Mouse (Mus musculus) embryonic facial prominence, embryonic 11.5 days (tissue): ENCODE measurements at regions not wholly inside any gene's neighbourhood (a gene's known extent, or its start where the extent isn't known, plus 50 kb on each side); places are given as distances from the start of the nearest gene placed in this dataset.

Experiments
- ATAC-seq: fragments of 200-750 bp; cut with Nextera tagmentation; replicated peaks from 2 replicates; pipeline ENCODE4 v1.8.0; 2017; ENCODE audit warnings: low read depth; ENCODE audit not compliant: insufficient number of reproducible peaks, low FRiP score, low TSS enrichment
- DNase-seq: peaks from one replicate; pipeline ENCODE4 v3.0.0-alpha.2; 2015; ENCODE audit warnings: low spot score
- H3K27ac ChIP-seq: fragments of 300-500 bp; sonication (generic); replicated peaks from 2 replicates; pipeline ENCODE4 v1.5.1; 2014; ENCODE audit warnings: mild to moderate bottlenecking, low read depth, low read length, control low read depth
- H3K27me3 ChIP-seq: fragments of 300-500 bp; sonication (generic); 2 replicates; pipeline ENCODE4 v1.6.1; 2014; ENCODE audit warnings: mild to moderate bottlenecking, low read length, moderate library complexity, mixed read lengths; ENCODE audit not compliant: control insufficient read depth, insufficient read depth
- H3K36me3 ChIP-seq: fragments of 300-500 bp; sonication (generic); replicated peaks from 2 replicates; pipeline ENCODE4 v1.6.1; 2014; ENCODE audit warnings: low read depth, mild to moderate bottlenecking, low read length, moderate library complexity, mixed read lengths; ENCODE audit not compliant: control insufficient read depth, insufficient read depth
- H3K4me1 ChIP-seq: fragments of 300-500 bp; sonication (generic); 2 replicates; pipeline ENCODE4 v1.6.1; 2014; ENCODE audit warnings: low read length, mixed read lengths; ENCODE audit not compliant: control insufficient read depth, insufficient read depth
- H3K4me2 ChIP-seq: fragments of 300-500 bp; sonication (generic); 2 replicates; pipeline ENCODE4 v1.6.1; 2014; ENCODE audit warnings: low read depth, mild to moderate bottlenecking, control low read depth, low read length, moderate library complexity
- H3K4me3 ChIP-seq: fragments of 300-500 bp; sonication (generic); 2 replicates; pipeline ENCODE4 v1.5.1; 2014; ENCODE audit warnings: low read depth, low read length, control low read depth
- H3K9ac ChIP-seq: fragments of 300-500 bp; sonication (generic); replicated peaks from 2 replicates; pipeline ENCODE4 v1.6.1; 2014; ENCODE audit warnings: mild to moderate bottlenecking, control low read depth, low read length
- H3K9me3 ChIP-seq: fragments of 300-500 bp; sonication (generic); replicated peaks from 2 replicates; pipeline ENCODE4 v1.6.1; 2016; ENCODE audit warnings: mild to moderate bottlenecking, low read length, inconsistent platforms, mixed read lengths; ENCODE audit not compliant: control insufficient read depth
- WGBS: fragments of 180-500 bp; shearing (Covaris S2); extraction: QIAGEN DNeasy Blood & Tissue Kit; methylation state at CpG from one replicate; pipeline ENCODE4 v1.1.7; 2014; 5-methylcytosine and 5-hydroxymethylcytosine counted together

DNA sequence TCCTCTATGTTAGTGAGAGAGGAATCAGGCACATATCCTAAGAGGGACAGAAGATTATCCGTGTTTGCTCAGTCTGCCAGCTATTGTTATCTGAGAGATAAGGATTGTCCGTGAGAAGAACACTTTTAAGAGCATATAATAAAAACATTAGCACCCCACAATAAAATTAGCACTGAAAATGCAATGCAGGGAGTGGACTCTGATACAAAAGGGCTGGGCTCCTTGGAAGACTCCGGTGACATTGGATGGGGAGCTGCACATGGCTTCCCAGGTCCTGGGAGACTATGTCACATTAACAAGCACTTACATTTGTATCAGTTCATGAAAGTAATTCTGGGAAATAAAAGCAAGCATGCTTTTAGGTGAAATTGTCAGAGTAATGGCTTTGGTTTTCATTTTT lies 238.6 kb upstream of the Map3k1 start:
- WGBS: 82% methylated on average over 3 of the region's 3 CpGs
- Histone ChIP-seq H3K9ac (no peak overlapping the region), H3K4me2 (no peak overlapping the region), H3K36me3 (no peaks in the 10 kb centered on the region), H3K4me3 (no peak overlapping the region), H3K27ac (no peak overlapping the region), H3K4me1 (no peaks in the 10 kb centered on the region), H3K27me3 (no peaks in the 10 kb centered on the region), H3K9me3 (no peaks in the 10 kb centered on the region)
- DNase-seq: no peak
- no peak for ATAC-seq

DNA sequence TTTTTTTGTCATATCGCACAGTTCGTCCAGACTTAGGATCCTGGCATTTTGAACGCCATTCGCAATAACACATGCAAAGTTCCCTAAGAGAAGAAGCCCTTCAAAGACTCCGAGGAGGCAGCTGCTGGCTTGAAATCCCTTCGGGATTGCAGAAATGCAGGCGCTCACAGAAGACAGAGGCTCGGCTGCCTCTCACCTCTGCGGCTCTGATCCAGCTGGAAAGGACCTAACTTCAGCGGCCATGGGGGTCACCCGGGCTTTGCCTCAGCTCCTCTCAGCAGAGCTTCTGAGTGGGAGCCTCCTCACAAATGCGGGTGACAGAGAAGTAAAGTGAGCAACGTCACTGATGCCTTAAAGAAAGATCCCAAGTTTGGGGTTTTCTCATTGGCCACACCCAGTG lies 239.1 kb upstream of the Map3k1 start:
- DNase-seq: no peak
- no peak overlapping the region for H3K4me3 ChIP-seq
- H3K27ac ChIP-seq: no peak overlapping the region
- H3K36me3 ChIP-seq: no peaks in the 10 kb centered on the region
- no peaks in the 10 kb centered on the region for H3K9me3 ChIP-seq
- no peak overlapping the region for H3K4me2 ChIP-seq
- H3K4me1 ChIP-seq: no peaks in the 10 kb centered on the region
- H3K27me3 ChIP-seq: no peaks in the 10 kb centered on the region
- ATAC-seq: no peak
- H3K9ac ChIP-seq: no peak overlapping the region
- 73% methylated on average over 13 of the region's 13 CpGs for WGBS

DNA sequence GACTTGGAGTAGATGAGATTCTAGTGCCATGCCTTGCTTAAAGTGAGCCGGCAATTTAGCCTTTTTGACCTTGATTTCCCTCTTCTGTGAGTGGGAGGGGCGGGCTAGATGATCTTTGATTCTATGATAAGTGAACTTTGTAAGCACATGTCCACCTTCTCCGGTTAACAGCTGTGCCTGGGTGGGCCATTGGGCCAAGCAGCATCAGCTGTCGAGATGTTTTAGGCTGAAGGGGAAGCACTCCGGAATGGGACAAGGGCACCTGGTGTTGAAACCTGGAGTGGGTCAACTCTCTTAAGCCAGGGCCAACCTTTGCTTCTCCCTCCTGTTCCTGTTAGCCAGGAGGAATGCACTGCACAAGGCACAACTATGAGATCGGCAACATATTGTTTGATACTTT lies 239.5 kb upstream of the Map3k1 start:
- DNase-seq (no peak), ATAC-seq (no peak)
- Histone ChIP-seq H3K36me3 (no peaks in the 10 kb centered on the region), H3K9ac (no peak overlapping the region), H3K27ac (no peak overlapping the region), H3K9me3 (no peaks in the 10 kb centered on the region), H3K4me2 (no peak overlapping the region), H3K27me3 (no peaks in the 10 kb centered on the region), H3K4me3 (no peak overlapping the region), H3K4me1 (no peaks in the 10 kb centered on the region)
- WGBS: 83% methylated on average over 6 of the region's 6 CpGs

DNA sequence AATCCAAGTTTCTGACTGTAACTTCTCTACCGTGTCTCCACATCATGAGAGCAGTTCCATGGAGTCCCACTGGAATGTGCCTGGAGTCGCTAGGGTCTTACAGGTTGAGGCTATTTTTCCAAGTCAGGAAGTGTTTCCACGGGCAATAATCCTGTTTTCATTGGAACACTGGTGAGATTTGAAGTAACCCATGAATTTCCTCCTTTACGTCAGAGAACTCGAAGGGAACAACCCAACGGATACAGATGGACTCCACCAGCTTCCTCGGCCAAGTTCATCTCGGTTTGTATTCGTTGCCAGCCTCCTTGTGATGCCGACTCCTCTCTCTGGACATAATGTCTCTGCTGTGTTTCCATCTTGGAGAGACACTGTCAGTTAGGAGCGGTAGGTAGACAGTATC lies 237.4 kb upstream of the Ankrd55 start:
- no peaks in the 10 kb centered on the region for H3K9me3 ChIP-seq
- no peaks in the 10 kb centered on the region for H3K27me3 ChIP-seq
- ATAC-seq: no peak
- no peak overlapping the region for H3K4me2 ChIP-seq
- H3K4me3 ChIP-seq: no peak overlapping the region
- 93% methylated on average over 11 of the region's 11 CpGs for WGBS
- no peak overlapping the region for H3K27ac ChIP-seq
- H3K4me1 ChIP-seq: no peaks in the 10 kb centered on the region
- no peaks in the 10 kb centered on the region for H3K36me3 ChIP-seq
- no peak for DNase-seq
- H3K9ac ChIP-seq: no peak overlapping the region

DNA sequence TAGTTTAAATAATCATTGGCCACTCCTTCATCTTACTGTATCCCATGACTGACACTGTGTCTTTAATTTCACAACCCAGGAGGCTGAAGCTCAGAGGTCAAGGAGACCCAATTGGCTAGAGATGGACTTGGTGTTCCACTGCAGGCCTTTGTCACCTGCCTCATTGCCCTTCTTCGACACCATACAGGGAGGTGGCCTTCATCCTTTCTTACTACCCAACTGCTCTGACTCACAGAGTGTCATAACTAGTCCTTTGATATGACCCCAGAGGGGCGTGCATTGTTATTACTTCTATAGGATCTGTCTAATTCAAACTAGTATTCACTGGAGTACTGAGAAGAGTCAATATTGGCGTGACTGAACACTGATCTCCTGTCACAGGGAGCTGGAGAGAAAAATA lies 236.2 kb upstream of the Ankrd55 start:
- H3K27ac ChIP-seq: no peak overlapping the region
- ATAC-seq (no peak), DNase-seq (no peak)
- H3K4me2 ChIP-seq: no peak overlapping the region
- H3K9ac ChIP-seq: no peak overlapping the region
- no peak overlapping the region for H3K4me3 ChIP-seq
- H3K27me3 ChIP-seq: no peaks in the 10 kb centered on the region
- no peaks in the 10 kb centered on the region for H3K4me1 ChIP-seq
- no peaks in the 10 kb centered on the region for H3K36me3 ChIP-seq
- H3K9me3 ChIP-seq: no peaks in the 10 kb centered on the region
- 83% methylated on average over 3 of the region's 3 CpGs for WGBS

DNA sequence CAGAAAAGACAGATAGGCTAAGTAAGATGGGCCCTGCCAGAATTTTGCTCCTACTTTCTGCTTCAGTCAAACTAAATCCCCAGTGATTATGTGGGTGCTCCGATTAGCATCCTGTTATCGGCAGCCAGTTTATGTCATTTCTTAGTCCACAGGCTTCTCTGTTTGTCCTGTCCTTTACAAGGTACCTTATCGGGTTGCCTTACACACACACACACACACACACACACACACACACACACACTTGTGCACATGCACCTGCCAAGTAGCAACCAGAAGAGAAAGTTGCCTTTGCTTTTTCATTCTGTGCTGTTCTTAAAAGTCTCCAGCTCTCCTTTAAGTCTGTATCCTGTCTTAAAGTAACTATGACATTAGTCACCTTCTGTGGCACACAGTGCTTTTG lies 235.8 kb upstream of the Ankrd55 start:
- WGBS: 78% methylated on average over 3 of the region's 3 CpGs
- Histone ChIP-seq H3K27me3 (no peaks in the 10 kb centered on the region), H3K27ac (no peak overlapping the region), H3K4me1 (no peaks in the 10 kb centered on the region), H3K9me3 (no peaks in the 10 kb centered on the region), H3K9ac (no peak overlapping the region), H3K4me2 (no peak overlapping the region), H3K4me3 (no peak overlapping the region), H3K36me3 (no peaks in the 10 kb centered on the region)
- ATAC-seq: no peak
- no peak for DNase-seq

DNA sequence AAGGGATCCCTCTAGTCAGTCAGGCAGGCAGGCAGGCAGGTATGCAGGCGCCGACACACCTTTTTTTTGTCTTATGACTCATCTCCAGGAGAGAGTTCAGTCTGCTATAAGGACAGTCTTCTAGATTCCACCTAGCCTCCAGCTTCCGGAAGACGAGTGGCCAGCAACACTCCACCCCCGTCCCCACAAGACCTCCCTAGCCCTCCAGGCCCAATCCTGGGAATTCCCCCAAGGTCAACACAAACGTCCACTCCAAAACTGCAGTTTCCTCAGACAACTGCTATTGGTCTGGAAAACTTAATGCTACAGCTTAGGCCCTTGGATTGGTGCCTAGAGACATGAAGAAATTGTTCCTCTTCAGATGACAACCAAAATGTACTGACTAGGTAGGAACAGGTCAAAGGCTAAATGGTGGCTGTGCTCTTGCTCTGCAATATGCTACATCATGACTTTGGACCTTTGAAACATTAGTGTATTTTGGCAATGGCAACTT lies 233.3 kb upstream of the Ankrd55 start:
- DNase-seq (no peak), ATAC-seq (no peak)
- 87% methylated on average over 6 of the region's 6 CpGs for WGBS
- no peaks in the 10 kb centered on the region for H3K27me3 ChIP-seq
- no peaks in the 10 kb centered on the region for H3K36me3 ChIP-seq
- no peaks in the 10 kb centered on the region for H3K4me1 ChIP-seq
- H3K9me3 ChIP-seq: no peaks in the 10 kb centered on the region
- H3K9ac ChIP-seq: no peak overlapping the region
- H3K4me3 ChIP-seq: no peak overlapping the region
- H3K4me2 ChIP-seq: no peak overlapping the region
- no peak overlapping the region for H3K27ac ChIP-seq

DNA sequence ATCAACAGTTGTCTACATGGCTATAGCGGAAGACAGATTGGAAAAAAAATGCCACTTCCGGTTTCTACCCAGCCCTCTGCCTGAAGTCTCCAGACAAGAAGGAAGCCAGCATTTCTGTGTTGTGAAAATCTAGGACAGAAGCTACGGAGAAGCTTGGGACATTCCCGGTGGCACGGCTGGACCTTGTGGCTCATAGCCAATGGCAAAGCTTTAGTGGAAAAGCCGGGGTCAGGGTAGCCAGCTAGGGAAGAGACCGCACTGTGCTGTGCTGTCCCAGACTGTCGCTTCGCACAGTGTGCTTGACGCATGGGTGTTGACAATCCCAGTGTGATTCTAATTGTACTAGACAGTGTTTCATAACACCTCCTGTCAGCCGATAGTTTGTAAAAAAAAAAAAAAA lies 230.0 kb upstream of the Ankrd55 start:
- Histone ChIP-seq H3K4me2 (no peak overlapping the region), H3K27ac (no peak overlapping the region), H3K27me3 (no peaks in the 10 kb centered on the region), H3K36me3 (no peaks in the 10 kb centered on the region), H3K9me3 (no peaks in the 10 kb centered on the region), H3K9ac (no peak overlapping the region), H3K4me3 (no peak overlapping the region), H3K4me1 (peaks cover under 1% of the 10 kb centered on the region; the same call in 1 of the 2 replicates)
- DNase-seq (no peak), ATAC-seq (no peak)
- WGBS: 84% methylated on average over 11 of the region's 11 CpGs
